Mouse (Mus musculus) hindbrain, embryonic 10.5 days (tissue): ENCODE results near the gene Taf5. TPM values are rescaled to one million over a fixed set of nuclear protein-coding genes. Genes with fewer than 3 reads are reported as not detected.

Experiments used
- polyA plus RNA-seq: library from polyadenylated mRNA; unstranded; fragments of >200 nt; fragmentation: Nextera tagmentation; extraction: Ambion mirVana; gene quantifications from 2 replicates; pipeline ENCODE4 v1.2.1, GENCODE M21; 2016

Taf5 gene
- polyA plus RNA-seq, 1 experiment from 2014 or later: 7.0 TPM

Other genes starting within 250 kb of the Taf5 start
- gene Ina, start 53.0 kb upstream of the Taf5 start, polyA plus RNA-seq: 75.7 and 248 TPM in 2 replicates
- 65.1 and 69.6 TPM in 2 replicates for gene Nt5c2, start 52.6 kb upstream of the Taf5 start, polyA plus RNA-seq
- 28.0 and 35.8 TPM in 2 replicates for gene Pcgf6, start 16.8 kb upstream of the Taf5 start, polyA plus RNA-seq
- 1,105 and 1,298 TPM in 2 replicates for gene Usmg5, start 22.9 kb downstream of the Taf5 start, polyA plus RNA-seq
- 8.7 and 13.5 TPM in 2 replicates for gene Pdcd11, start 23.0 kb downstream of the Taf5 start, polyA plus RNA-seq
- gene Calhm2, start 70.5 kb downstream of the Taf5 start, polyA plus RNA-seq: 1.8 and 1.9 TPM in 2 replicates
- gene Calhm1, start 76.5 kb downstream of the Taf5 start, polyA plus RNA-seq: not detected in 2 replicates
- not detected in 2 replicates for gene Calhm3, start 90.0 kb downstream of the Taf5 start, polyA plus RNA-seq
- gene Neurl1a, start 111.1 kb downstream of the Taf5 start, polyA plus RNA-seq: 5.7 and 5.9 TPM in 2 replicates